Mouse (Mus musculus): ENCODE data around the gene Strn4.
A peak's percentile ranks its signal among the peaks of the same experiment; 100 is the strongest.

Strn4 gene

DNA sequence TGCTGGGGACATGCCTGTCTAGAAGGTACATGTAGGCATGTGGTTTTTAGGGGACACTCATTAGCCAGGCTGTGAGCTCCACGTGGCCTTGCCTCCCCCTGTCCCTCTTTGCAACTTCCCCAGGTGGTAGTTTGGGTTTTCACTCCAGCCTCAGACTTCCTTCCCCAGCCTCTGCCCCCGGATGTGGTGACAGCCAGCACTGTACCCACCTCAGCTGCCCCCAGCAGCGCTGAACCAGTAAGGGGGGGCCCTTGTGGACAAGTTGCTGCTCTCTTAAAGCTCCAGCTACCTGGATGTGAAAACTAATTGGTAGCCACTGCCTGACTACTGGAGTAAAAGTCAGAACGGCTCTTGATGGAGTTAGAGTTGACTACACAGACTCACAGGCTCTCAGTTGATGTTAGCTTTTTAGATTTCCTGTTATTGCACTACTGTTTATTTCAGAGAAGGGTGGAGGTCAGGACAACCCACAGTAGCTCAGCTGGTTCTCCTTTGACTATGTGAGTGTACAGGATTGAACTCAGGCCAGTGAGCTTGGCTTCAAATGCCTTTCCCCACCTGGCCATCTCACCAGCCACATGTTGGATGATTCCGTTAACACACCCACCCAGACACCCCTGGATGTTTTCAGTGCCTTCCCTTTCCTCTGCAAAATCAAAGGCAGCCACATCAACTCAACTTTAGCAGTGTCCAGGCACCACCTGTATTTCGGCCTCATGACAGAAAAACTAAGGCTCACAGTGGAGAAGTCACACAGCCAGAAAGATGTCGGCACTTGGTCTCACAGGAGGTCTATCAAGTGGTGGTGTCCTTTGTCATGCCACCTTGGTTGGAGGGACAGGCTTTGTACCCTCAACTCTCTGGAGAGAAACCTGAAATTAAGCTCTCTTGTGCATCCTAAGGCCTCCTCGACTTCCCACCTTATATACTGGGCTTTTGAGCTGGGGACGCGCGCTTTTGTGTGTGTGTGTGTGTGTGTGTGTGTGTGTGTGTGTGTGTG lies 26.2 kb downstream of the Strn4 start:
- DNase-seq (ENCODE audit: low read depth, low spot score), result peak; percentile 81

DNA sequence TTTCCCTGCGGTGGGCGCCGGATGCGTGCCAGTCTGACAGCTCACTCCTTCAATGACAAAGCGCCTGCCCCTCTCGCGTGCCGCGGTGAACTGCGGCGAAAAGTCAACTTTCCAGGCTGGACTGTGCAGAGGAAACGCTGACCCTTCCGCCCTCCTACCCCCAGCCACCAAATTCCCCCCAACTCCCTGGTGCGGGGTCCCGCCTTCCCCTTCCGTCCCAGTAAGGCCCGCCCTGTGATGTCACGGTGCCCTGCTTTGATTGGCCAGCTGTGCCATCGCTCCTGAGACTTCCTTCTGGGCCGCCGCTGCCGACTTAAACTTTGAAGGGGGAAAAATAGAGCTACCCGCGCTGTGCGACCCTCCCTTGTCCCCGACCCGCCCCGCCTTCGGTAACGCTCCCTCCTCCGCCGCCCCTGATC lies 27.0 kb downstream of the Strn4 start, which contains the start of gene Prkd2:
Prkd2 (plus strand) TSS at position 258 of the 419 bp plus-strand sequence.
- DNase-seq (ENCODE audit: low read depth, low spot score), result peak; percentile 89

DNA sequence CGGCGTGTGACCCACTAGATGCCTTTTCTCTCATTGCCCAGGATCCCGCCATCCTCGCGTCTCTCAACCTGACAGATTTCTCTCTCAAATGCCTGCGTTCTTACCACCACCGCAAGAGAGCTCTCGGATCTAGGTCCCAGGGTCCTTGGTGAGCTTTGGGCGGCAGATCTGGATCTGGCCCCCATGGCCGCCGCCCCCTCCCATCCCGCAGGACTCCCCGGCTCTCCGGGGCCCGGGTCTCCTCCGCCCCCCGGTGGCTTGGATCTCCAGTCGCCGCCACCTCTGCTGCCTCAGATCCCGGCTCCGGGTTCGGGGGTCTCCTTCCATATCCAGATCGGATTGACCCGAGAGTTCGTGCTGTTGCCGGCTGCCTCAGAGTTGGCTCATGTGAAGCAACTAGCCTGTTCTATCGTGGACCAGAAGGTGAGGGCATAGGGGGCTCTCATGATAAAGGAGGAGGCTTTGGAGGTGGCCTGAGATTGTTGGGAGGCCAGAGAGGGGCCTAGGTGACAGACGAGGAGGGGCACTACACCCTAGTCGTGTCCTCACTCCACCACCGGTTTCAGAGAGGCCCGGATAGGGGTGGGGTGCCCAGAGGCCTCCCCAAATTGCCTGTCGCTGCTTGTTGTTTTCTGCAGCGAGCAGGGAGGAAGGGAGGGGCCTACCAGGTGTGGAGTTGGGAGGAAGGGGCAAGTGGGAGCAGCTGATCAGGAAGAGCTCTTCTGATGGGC lies 27.9 kb downstream of the Strn4 start:
- DNase-seq (ENCODE audit: low read depth, low spot score), result peak; percentile 60

DNA sequence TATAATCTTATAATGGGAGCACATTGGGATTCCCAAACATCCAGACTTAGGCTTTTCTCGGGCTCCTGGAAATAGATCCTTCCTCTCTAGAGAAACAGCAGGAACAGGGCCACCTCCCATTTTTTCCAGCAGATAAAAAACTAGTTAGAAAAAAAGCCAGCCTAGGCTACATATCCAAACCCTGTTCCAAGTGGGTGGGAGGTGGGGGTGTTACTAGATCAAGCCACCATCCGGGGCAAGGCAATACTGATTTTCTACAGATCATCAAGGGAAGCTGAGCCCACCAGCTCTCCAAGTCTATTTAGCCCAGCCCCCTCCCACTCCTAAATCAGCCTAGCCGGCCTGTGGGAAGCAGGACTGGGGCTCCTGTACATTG lies 29.0 kb downstream of the Strn4 start:
- no peak for DNase-seq (ENCODE audit: low read depth, low spot score)

DNA sequence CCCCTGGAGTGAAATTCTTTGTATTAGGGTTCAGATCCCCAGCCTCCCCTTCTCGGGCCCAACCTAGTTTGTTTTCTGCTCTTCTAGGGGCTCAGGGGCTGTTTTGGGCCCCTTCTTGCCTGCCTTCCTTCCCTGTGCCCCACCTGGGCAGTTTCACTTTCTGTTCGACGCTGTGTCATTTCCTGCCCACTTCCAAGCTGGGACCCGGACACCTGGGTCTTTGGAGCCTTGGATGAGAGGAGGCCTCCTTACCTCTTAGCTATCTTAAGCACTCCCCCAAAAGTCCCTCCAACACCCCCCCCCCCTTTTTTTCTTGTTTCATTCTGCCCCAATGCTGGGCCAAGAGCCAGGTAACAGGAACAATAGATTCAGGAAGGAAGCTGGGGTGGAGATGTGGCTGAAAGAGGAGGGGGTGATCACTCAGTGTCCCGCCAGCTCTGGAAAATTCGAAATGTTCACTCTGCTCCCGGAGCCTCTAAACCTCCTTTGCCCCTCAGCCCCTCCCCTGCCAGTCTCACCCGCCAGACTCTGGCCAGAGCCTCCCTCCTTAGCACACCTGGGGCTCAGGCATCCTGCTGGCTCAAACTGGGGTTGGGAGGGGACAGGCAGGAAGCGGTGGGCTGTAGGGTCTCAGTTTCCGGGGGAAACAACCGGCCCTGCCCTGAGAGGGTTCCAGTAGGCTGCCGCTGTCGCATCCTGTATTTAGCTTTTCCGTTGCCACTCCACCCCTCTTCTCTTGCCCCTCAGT lies 29.6 kb downstream of the Strn4 start:
- peak; percentile 68 for DNase-seq (ENCODE audit: low read depth, low spot score)

DNA sequence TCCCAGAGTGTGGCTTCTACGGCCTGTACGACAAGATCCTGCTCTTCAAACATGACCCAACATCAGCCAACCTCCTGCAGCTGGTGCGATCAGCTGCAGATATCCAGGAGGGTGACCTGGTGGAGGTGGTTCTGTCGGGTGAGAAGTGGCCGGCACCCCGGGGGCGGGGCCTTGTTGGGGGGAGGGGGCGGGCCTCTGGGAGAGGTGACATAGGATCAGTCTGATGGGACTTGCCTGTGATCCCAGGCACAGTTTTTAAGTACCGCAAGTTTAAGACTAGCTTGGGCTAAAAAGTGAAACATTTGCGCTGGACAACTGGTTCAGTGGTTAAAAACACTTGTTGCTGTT lies 30.1 kb downstream of the Strn4 start:
- no peak for DNase-seq (ENCODE audit: low read depth, low spot score)

DNA sequence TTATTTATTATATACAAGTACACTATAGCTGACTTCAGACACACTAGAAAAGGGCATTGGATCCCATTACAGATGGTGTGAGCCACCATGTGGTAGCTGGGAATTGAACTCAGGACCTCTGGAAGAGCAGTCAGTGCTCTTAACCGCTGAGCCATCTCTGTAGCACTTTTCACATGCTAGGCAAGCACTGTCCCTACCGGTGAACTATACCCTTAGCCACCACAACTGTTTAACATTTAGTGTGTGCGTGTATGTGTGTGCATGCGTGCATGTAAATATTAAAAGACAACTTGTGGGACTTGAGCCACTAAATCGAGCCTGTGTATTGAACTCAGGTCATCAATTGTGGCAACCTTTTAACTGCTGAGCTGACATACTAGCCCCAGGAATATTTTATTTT lies 31.1 kb downstream of the Strn4 start:
- no peak for DNase-seq (ENCODE audit: low read depth, low spot score)

DNA sequence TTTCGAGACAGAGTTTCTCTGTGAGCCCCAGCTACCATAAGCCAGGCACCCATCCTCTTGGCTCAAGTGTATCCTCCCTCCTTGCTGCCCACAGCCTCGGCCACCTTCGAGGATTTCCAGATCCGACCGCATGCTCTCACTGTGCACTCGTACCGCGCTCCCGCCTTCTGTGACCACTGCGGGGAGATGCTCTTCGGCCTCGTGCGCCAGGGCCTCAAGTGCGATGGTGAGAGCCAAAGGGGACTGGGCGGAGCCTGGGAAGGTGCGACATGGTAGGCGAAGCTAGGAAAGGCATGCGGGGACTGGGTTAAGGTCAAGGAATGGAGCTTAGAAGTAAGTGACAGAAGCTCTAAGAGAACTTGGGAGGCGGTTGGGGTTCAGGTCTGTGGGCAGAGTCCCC lies 31.8 kb downstream of the Strn4 start:
- DNase-seq (ENCODE audit: low read depth, low spot score), result no peak

DNA sequence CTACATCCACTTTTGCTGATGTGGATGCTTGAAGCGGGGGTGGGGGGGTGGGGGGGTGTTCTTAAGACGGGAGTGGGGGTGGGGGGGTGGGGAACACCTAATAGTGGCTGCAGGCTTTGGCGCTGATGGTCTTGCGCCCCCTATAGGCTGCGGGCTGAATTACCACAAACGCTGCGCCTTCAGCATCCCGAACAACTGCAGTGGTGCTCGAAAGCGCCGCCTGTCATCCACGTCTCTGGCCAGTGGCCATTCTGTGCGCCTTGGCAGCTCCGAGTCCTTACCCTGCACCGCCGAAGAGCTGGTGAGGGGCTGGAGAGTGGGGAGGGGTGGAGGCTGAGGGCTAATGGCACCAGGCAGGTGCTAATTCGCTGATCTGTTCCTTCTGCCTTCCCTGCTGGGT lies 32.9 kb downstream of the Strn4 start:
- DNase-seq (ENCODE audit: low read depth, low spot score), result peak; percentile 76

DNA sequence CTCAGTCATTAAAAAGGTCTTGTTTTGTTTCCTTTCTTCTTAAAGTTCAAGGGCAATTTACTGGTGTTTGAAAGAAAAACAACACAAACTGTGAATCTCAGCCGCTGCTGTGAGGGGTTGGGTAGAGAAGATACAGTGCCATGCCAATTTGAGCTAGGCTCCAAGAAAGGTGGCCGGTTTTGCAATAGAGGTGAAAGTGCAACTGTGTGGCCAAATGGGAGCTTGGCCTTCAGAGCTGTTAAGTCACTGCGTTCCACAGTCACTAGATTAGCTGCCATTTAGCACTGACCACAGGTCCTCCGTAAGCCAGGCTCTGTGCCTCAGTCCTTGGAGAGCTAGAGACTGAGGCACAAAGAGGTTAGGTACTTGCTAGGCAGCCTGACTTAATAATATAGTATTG lies 35.9 kb downstream of the Strn4 start:
- no peak for DNase-seq (ENCODE audit: low read depth, low spot score)

DNA sequence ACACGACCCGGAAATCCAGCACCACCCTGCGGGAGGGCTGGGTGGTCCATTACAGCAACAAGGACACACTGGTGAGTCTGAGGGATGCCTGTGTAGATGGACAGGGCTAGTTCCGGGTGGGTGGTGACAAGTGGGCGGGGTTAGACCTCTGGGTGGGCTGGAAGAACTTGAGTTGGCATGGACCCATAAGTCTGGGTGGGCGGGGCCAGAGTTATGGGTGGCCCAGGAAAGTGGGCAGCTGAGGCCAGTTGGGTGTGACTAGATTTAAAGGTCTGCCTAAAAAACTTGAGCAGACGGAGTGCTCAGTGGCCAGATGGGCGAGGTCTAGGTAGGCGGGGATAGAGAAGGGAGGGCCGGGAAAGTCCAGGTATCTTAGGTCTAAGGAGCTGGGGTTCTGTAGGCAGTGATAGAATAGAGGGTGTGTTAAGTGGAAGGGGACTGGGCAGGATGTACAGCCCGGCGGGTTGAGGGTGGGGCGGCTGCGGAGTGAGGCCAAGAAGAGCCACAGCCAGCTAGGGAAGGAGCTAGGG lies 37.7 kb downstream of the Strn4 start:
- no peak for DNase-seq (ENCODE audit: low read depth, low spot score)

DNA sequence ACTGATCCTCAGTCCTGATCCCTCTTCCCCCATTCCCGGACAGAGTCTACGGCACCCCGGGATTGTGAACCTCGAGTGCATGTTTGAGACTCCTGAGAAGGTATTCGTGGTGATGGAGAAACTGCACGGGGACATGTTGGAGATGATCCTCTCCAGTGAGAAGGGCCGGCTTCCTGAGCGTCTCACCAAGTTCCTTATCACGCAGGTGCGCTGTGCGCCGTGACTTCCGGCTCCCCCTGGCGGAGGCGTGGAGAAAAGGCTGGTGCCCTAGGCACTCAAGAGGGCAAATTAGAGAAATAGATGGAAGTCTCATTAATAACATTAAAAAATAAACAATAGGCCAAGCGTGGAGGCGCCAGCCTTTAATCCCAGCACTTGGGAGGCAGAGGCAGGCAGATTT lies 42.6 kb downstream of the Strn4 start:
- peak; percentile 85 for DNase-seq (ENCODE audit: low read depth, low spot score)

DNA sequence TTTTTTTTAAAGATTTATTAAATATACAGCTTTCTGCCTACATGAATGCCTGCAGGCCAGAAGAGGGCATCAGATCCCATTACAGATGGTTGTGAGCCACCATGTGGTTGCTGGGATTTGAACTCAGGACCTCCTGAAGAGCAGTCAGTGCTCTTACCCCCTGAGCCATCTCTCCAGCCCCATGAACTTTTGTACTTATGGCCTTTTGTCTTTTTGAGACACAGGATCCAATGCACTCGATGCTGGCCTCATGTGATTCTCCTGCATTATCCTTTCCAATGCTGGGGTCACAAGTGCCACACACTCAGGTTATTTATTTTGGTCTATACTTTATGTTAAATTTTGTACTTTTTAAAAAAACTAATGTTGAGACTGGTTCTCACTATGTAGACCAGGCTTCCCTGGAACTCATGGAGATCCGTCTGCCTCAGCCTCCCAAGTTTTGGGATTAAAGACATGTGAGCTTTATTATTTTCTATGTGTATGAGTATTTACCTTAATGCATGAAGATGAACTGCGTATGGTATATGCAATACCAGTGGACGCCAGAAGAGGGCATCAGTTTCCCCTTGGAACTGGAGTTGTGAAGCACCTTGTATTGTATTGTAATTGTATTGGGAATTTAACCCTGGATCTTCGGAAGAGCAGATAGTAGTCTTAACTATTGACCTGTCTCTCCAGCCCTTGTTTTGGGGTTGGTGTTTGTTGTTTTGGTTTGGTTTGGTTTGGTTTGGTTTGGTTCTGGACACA lies 44.4 kb downstream of the Strn4 start:
- DNase-seq (ENCODE audit: low read depth, low spot score), result peak; percentile 82

DNA sequence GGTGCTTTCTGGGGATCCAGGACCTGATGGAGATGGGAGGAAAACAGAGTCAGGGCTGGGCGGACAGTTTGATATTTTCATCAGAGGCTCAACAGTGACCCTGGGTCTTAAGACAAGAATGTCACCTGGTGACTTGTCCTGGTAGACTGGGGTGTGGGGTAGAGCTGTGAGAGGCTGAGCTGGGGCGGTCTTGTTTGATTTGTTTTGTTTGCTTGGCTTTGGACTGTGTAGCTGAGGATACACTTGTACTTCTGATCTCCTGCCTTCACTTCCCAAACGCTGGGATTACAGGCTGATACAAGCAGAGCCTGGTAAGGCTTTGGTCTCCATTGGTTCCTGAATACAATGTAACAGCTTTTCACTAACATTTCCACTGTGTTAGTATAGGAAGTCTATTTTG lies 51.8 kb downstream of the Strn4 start:
- DNase-seq (ENCODE audit: low read depth, low spot score), result no peak

DNA sequence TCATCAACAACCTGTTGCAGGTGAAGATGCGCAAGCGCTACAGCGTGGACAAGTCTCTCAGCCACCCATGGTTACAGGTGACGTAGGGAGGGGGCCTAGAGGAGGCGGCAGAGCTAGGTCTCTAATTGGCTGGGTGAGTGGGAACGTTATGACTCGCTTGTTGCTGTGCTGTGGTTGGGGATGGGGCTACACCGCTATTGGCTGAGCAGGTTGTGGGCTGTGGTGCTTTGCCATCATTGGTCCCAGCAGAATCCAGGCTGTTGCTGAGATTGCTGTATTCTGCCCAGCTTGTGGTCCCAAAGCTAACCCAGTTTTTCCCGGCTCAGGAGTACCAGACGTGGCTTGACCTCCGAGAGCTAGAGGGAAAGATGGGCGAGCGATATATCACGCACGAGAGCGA lies 53.8 kb downstream of the Strn4 start:
- DNase-seq (ENCODE audit: low read depth, low spot score), result no peak

DNA sequence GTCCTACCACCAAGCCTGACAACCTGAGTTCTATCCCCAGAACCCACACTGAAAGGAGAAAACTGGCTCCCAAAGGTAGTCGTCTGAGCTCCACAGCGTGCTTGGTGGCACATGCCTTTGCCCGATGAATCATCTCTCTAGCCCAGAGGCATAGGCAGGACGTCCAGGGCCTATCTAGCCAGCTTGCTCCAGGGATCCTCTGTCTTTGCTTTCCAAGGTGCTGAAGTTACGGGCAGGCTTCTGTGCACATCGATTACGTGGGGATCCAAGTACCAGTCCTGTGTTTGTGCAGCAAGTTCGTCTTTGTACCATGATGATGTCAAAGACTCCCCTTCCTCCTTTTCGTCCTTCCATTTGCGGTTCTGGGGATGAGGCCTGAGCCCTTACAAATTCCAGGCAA lies 55.9 kb downstream of the Strn4 start:
- DNase-seq (ENCODE audit: low read depth, low spot score), result no peak

DNA sequence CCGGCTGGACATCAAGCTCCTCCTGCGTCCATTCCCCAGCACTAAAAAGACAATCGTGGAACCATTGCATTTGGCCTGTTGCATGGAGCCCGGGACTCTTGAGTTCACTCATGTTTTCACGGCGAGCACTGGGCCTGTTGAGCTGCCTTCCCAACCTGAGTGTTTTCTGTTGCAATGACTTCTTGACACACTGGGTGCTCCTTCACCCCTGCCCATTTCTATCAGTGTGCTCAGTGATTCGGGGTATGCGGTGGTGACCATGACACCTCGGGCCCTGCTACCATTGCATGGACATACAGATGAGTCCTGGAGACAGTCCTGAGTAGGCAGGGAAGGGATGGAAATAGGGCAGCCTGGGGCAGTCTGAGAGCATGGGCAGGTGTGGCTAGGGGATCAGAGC lies 56.8 kb downstream of the Strn4 start:
- no peak for DNase-seq (ENCODE audit: low read depth, low spot score)

DNA sequence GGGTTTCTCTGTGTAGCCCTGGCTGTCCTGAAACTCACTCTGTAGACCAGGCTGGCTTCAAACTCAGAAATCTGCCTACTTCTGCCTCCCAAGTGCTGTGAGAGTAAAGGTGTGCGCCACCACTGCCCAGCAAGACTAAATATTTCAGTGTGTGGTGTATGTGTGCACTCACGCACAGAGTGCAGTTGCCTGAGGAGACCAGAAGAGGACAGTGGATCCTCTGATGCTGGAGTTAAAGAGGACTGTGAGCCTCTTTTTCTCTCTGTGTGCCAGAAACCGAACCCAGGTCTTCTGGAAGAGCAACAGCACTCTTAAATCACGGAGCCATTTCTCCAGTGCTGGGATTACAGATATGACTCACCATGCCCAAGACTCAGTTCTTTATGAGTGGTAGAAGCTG lies 57.7 kb downstream of the Strn4 start:
- peak; percentile 37 for DNase-seq (ENCODE audit: low read depth, low spot score)

DNA sequence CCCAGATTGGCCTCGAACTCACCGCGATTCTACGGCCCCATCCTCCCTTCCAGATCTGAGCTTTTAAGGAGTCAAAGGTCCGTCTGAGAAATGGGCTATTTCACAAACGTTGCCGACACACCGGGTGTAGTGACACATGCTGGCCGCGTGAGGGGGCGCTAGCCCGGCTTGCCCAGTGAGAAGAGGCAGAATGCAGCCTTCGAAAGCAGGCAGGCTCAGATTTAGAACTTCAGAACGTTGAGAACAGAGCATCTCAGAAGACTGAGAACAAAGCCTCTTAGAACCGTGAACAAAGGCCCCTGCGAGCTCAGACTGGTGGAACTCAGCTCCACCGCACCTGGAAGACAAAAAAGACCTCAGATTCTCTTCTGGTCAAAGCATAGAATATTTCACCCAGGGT lies 58.5 kb downstream of the Strn4 start:
- peak; percentile 91 for DNase-seq (ENCODE audit: low read depth, low spot score)

DNA sequence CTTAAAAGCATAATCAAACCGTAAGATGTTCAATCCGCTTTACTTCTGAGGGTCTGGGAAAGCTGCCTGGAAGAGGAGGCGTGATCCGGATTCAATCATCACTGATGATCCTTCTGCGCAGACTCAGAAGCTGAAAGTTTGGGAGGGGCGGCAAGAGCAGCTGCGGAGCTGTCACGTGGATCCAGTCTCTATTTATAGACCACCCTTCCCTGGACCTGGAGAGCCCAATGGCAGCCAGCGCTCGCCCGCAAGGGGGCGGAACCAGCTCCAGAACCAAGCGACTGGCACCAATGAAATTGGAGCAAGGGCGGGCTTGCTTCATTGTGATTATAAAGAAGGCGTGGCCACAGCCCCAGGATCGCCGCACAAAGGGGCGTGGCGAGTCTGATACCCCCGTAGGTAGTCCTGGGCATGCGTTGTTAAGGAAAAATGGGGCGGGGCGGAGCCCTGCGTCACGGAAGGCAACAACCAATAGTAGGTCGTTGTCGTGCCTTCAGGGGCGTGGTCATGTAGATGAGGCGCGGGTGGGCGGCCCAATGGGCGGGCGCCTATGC lies 59.1 kb downstream of the Strn4 start:
- peak; percentile 98 for DNase-seq (ENCODE audit: low read depth, low spot score)

DNA sequence AGATGAGACGGTGACA lies 59.4 kb downstream of the Strn4 start, which contains the start of gene Dact3:
Dact3 (plus strand) TSS at position 8 of the 16 bp plus-strand sequence.
- DNase-seq (ENCODE audit: low read depth, low spot score), result no peak

DNA sequence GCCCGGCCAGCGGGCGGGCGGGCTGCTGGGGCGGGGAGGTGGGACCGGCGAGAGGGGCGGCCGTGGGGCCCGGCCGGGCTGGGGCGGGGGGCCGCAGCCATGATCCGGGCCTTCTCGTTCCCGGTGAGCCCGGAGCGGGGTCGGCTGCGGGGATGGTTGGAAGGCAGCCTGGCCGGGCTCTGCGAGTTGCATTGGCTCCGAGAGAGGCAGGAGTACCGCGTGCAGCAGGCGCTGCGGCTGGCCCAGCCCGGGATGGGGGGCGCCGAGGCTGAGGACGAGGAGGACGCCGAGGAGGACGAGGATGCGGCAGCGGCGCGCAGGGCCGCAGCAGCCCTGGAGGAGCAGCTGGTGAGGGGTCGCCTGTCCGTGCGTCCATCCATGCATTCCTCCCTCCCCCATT lies 59.6 kb downstream of the Strn4 start:
- no peak for DNase-seq (ENCODE audit: low read depth, low spot score)

All from CD4-positive, CD25-positive, alpha-beta regulatory T cell, adult 2 months (primary cell).